Mouse (Mus musculus) olfactory bulb, adult 2 months (tissue): ENCODE measurements around the gene Vps52. TPM values are rescaled to one million over a fixed set of nuclear protein-coding genes. Genes with fewer than 3 reads are reported as not detected.

Experiments
- H3K27ac ChIP-seq: fragments of 200-500 bp; 2 replicates; pipeline ENCODE4 v1.5.1; 2012; ENCODE audit warnings: low read depth, low read length; ENCODE audit not compliant: insufficient read depth
- H3K4me1 ChIP-seq: fragments of 200-500 bp; 2 replicates; pipeline ENCODE4 v1.6.1; 2012; ENCODE audit warnings: low read length; ENCODE audit not compliant: control insufficient read depth, insufficient read depth
- H3K4me3 ChIP-seq: fragments of 200-500 bp; 2 replicates; pipeline ENCODE4 v1.5.1; 2012; ENCODE audit warnings: mild to moderate bottlenecking, low read depth, low read length, moderate library complexity; ENCODE audit not compliant: insufficient read depth
- CTCF ChIP-seq: fragments of 200-500 bp; IDR thresholded peaks from 2 replicates; pipeline ENCODE4 v1.5.1; 2012; ENCODE audit warnings: low read depth, mild to moderate bottlenecking, low read length, moderate library complexity; ENCODE audit not compliant: insufficient read depth
- POLR2A ChIP-seq: fragments of 200-500 bp; IDR thresholded peaks from 2 replicates; pipeline ENCODE4 v1.6.1; 2012; ENCODE audit warnings: mild to moderate bottlenecking, low read depth, low read length, moderate library complexity; ENCODE audit not compliant: insufficient read depth
- WGBS: fragments of 180-500 bp; shearing (Covaris S2); methylation state at CpG from one replicate; pipeline ENCODE4 v1.1.7; 2018; 5-methylcytosine and 5-hydroxymethylcytosine counted together
- polyA plus RNA-seq: library from polyadenylated mRNA; stranded (reverse); fragments of >200 nt; gene quantifications from 2 replicates; pipeline ENCODE4 v1.2.4, GENCODE M21; 2012; ENCODE audit warnings: low replicate concordance; ENCODE audit not compliant: missing spikeins, insufficient read depth, insufficient read length

The Vps52 gene
- polyA plus RNA-seq, 1 experiment: not detected

- Histone ChIP-seq H3K4me1 (peaks cover 34% of the 10 kb centered on the region), H3K27ac (peak overlapping the region; percentile 12; the same call in 1 of the 2 replicates), H3K4me3 (peak overlapping the region; percentile 59)
- TF ChIP-seq CTCF (no peak), POLR2A (no peak)
- WGBS: 2% methylated on average over 52 of the region's 52 CpGs
These were observed 36.0 kb upstream of the Vps52 start for GRCm38 (mm10) chr17:33919351-33920281.

GRCm38 (mm10) chr17:33920282-33921097, 35.1 kb upstream of the Vps52 start:
- Histone ChIP-seq H3K4me1 (peaks cover 30% of the 10 kb centered on the region), H3K4me3 (peak overlapping the region; percentile 59), H3K27ac (0 out of 2 replicates have a peak overlapping the region, but pooled peaks have one; percentile 12)
- peak; percentile 79 for TF ChIP-seq CTCF
- TF ChIP-seq POLR2A: no peak
- WGBS: 1% methylated on average over 36 of the region's 36 CpGs

DNA sequence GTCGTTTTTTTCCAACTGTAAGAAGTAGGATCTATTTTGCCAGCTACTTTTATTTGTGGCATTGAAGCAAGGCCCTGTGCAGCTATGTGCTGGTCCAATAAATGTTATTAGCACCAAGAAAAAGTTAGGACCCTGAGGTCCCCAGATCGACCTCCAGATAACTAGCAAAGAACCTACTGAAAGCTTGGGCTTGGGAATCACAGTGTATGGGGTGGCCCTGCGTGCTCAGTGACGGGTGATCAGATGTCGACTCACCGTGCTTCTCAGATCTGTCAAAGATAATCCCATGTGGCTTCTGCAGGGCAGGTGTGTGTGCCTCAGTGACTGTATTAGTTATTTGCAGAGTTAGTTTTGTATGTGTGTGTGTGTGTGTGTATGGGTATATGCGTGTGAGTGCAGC, 34.3 kb upstream of the Vps52 start:
- Histone ChIP-seq H3K4me3 (no peak overlapping the region), H3K27ac (no peak overlapping the region), H3K4me1 (peaks cover 30% of the 10 kb centered on the region)
- 87% methylated on average over 7 of the region's 7 CpGs for WGBS
- TF ChIP-seq CTCF (no peak), POLR2A (no peak)

DNA sequence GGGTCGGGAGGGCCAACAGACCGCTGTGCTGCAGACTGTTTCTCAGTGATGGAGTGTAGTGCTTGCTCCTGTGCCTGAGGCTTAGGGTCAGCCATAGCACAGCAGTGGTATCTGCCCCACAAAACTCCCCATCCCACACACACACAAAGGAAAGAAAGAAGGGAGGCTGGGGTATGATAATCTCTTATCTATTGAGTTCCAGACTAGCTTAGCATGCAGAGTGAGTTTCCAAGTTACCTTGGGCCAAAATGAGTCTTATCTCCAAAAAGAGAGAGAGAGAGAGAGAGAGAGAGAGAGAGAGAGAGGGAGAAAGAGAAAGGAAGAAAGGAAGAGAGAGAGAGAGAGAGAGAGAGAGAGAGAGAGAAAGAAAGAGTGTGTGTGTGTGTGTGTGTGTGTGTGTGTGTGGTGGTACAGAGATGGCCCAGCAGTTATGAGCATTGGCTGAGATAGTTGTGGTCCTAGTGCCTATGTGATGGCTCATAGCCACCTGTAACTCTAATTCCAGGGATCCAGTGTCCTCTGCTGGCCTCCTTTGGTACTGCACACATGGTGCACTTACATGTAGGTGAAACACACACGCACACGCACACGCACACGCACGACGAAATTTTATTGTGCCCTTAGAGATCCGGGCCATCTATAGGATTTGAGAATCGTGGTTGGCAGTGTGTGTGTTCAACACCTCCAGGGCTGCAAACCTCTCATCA, 30.9 kb upstream of the Vps52 start:
- H3K27ac ChIP-seq: no peak overlapping the region
- H3K4me3 ChIP-seq: no peak overlapping the region
- TF ChIP-seq POLR2A (no peak), CTCF (no peak)
- 83% methylated on average over 10 of the region's 10 CpGs for WGBS
- H3K4me1 ChIP-seq: peaks cover 15% of the 10 kb centered on the region

GRCm38 (mm10) chr17:33925406-33926116, 30.1 kb upstream of the Vps52 start:
- no peak overlapping the region for H3K4me3 ChIP-seq
- H3K27ac ChIP-seq: no peak overlapping the region
- H3K4me1 ChIP-seq: peaks cover 8% of the 10 kb centered on the region
- TF ChIP-seq POLR2A (no peak), CTCF (no peak)
- 83% methylated on average over 21 of the region's 21 CpGs for WGBS

- TF ChIP-seq POLR2A (no peak), CTCF (no peak)
- WGBS: 77% methylated on average over 17 of the region's 17 CpGs
- no peak overlapping the region for H3K27ac ChIP-seq
- no peak overlapping the region for H3K4me3 ChIP-seq
- H3K4me1 ChIP-seq: peaks cover 9% of the 10 kb centered on the region
These were observed 29.2 kb upstream of the Vps52 start for GRCm38 (mm10) chr17:33926207-33926932.

DNA sequence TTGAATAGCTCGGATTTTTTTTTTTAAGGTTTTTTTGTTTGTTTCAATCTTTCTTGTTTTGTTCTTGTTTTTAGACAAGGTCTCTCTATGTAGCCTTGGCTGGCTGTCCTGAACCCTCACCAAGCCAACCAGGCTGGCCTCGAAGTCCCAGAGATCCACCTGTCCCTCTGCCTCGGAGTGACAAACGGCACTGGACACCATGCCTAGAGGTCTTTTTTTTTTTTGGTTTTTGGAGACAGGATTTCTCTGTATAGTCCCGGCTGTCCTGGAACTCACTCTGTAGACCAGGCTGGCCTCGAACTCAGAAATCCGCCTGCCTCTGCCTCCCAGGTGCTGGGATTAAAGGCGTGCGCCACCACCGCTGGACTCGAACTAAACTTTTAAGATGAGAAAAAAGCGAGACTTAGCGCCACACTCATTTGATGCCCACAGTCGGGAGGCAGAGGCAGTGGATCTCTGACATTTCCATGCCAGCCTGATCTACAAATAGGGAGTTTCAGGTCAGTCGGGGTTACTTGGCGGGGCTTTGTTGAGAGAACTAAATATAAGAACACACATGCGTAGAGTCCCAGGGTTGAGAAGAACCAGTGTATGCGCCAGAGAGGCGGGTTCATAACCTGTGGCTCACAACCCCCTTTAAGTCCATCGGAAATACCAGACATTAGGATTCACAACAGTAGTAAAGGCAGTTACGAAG, 27.2 kb upstream of the Vps52 start:
- Histone ChIP-seq H3K4me1 (peaks cover 12% of the 10 kb centered on the region), H3K4me3 (peak overlapping the region; percentile 77; the same call in 1 of the 2 replicates), H3K27ac (no peak overlapping the region)
- WGBS: 55% methylated on average over 21 of the region's 21 CpGs
- TF ChIP-seq CTCF (no peak), POLR2A (no peak)
